Comparison of ENCODE assay signal across 8 mouse cellular contexts in the genomic region with DNA sequence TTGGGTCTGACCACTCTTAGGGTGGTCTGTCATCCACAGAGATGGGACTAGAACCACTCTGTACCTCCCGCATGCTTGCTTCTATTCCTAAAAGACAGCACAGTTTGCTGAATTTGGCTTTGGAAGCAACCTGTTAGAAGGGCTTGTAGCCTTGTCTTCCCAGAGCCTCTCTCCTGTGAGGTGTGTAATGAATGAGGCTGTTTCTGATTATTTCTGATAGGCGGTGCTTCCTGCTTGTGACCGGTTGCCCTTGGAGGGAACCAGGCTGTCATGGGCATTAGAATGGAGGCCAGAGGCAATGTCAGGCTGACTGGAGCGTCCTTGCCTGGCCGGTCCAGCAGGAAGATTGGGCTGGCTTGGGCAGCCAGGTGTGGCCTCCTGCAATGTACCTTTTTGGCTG. TPM values are rescaled to one million over a fixed set of nuclear protein-coding genes. Genes with fewer than 3 reads are reported as not detected.
DNase-seq lines count a peak whose midpoint lies in the region; ATAC-seq and TF ChIP-seq lines count a peak whose summit lies in the region.
"Not testable (repeated sequence)": the region's sequence is repeated elsewhere in the genome, so short reads cannot be mapped to it uniquely, and the experiment has no call there.

No protein-coding gene starts in this region.

- H3K4me1 ChIP-seq in embryonic fibroblast, embryonic 13.5 days (ENCODE audit: control insufficient read depth, insufficient read depth, low read length), result 0 out of 2 replicates have a peak, but pooled peaks cover 12% of the 10 kb centered on the region
- H3K4me1 ChIP-seq in heart, embryonic 11.5 days (ENCODE audit: control insufficient read depth, insufficient read depth, low read length), result peaks cover 15% of the 10 kb centered on the region
- H3K4me1 ChIP-seq in hindbrain, embryonic 16.5 days (ENCODE audit: control insufficient read depth, insufficient read depth, low read depth, low read length), result peaks cover 17% of the 10 kb centered on the region
- peaks cover 96% of the 10 kb centered on the region for H3K4me1 ChIP-seq in liver, embryonic 15.5 days (replicated peaks)
- H3K4me1 ChIP-seq in midbrain, embryonic 15.5 days, result peaks cover 33% of the 10 kb centered on the region
- peaks cover 31% of the 10 kb centered on the region for H3K4me1 ChIP-seq in stomach, embryonic 16.5 days (ENCODE audit: control insufficient read depth, insufficient read depth, low read length)

- H3K9me3 ChIP-seq in heart, embryonic 11.5 days (replicated peaks; ENCODE audit: control insufficient read depth, low read length); hindbrain, embryonic 16.5 days (ENCODE audit: control insufficient read depth, low read length); liver, embryonic 15.5 days (replicated peaks); midbrain, embryonic 15.5 days; stomach, embryonic 16.5 days (replicated peaks; ENCODE audit: control insufficient read depth, low read length): not testable (repeated sequence)

- not testable (repeated sequence) for TF ChIP-seq CTCF in embryonic fibroblast, embryonic 13.5 days (IDR thresholded peaks at IDR 0.05; ENCODE audit: borderline replicate concordance, insufficient read depth, low read length); layer of hippocampus, adult 2 months (conservative IDR thresholded peaks at IDR 0.05)

- TF ChIP-seq POLR2A in embryonic fibroblast, embryonic 13.5 days (IDR thresholded peaks at IDR 0.05; ENCODE audit: low read depth, low read length), result not testable (repeated sequence)

- WGBS in heart, embryonic 11.5 days (ENCODE audit: insufficient replicate concordance), result 72% methylated on average over 4 of the region's 5 CpGs
- 59% methylated on average over 3 of the region's 5 CpGs for WGBS in hindbrain, embryonic 16.5 days
- 41% methylated on average over 5 of the region's 5 CpGs for WGBS in liver, embryonic 15.5 days (ENCODE audit: insufficient replicate concordance)
- WGBS in midbrain, embryonic 15.5 days, result 55% methylated on average over 5 of the region's 5 CpGs
- 57% methylated on average over 5 of the region's 5 CpGs for WGBS in stomach, embryonic 16.5 days

- not testable (repeated sequence) for H3K36me3 ChIP-seq in heart, embryonic 11.5 days (ENCODE audit: control insufficient read depth, insufficient read depth, low read length); hindbrain, embryonic 16.5 days (ENCODE audit: control insufficient read depth, insufficient read depth, low read length); liver, embryonic 15.5 days (replicated peaks); midbrain, embryonic 15.5 days (replicated peaks); stomach, embryonic 16.5 days (ENCODE audit: control insufficient read depth, insufficient read depth, low read length)

- H3K4me3 ChIP-seq in embryonic fibroblast, embryonic 13.5 days (ENCODE audit: insufficient read depth, low read length), result peak overlapping the region; percentile 28
- peak overlapping the region; percentile 50 for H3K4me3 ChIP-seq in heart, embryonic 11.5 days (ENCODE audit: low read depth, low read length)
- H3K4me3 ChIP-seq in hindbrain, embryonic 16.5 days (ENCODE audit: low read length), result peak overlapping the region; percentile 64
- peak overlapping the region; percentile 76 for H3K4me3 ChIP-seq in layer of hippocampus, adult 2 months
- peak overlapping the region; percentile 78 for H3K4me3 ChIP-seq in liver, embryonic 15.5 days (replicated peaks)
- peak overlapping the region; percentile 56 for H3K4me3 ChIP-seq in midbrain, embryonic 15.5 days
- H3K4me3 ChIP-seq in stomach, embryonic 16.5 days (replicated peaks; ENCODE audit: low read length), result peak overlapping the region; percentile 50; the same call in 1 of the 2 replicates

- not testable (repeated sequence) for H3K27ac ChIP-seq in embryonic fibroblast, embryonic 13.5 days (ENCODE audit: insufficient read depth, low read length); heart, embryonic 11.5 days (ENCODE audit: low read depth, low read length); stomach, embryonic 16.5 days (ENCODE audit: low read length)
- H3K27ac ChIP-seq in hindbrain, embryonic 16.5 days (ENCODE audit: low read depth, low read length), result peak overlapping the region; percentile 64; the same call in 1 of the 2 replicates
- H3K27ac ChIP-seq in layer of hippocampus, adult 2 months, result peak overlapping the region; percentile 88
- H3K27ac ChIP-seq in liver, embryonic 15.5 days (replicated peaks), result peak overlapping the region; percentile 88
- peak overlapping the region; percentile 64; the same call in 1 of the 2 replicates for H3K27ac ChIP-seq in midbrain, embryonic 15.5 days

- H3K27me3 ChIP-seq in heart, embryonic 11.5 days (ENCODE audit: control insufficient read depth, insufficient read depth, low read length); hindbrain, embryonic 16.5 days (replicated peaks; ENCODE audit: control insufficient read depth, insufficient read depth, low read length); liver, embryonic 15.5 days; midbrain, embryonic 15.5 days (replicated peaks); stomach, embryonic 16.5 days (ENCODE audit: control insufficient read depth, insufficient read depth, low read length): not testable (repeated sequence)

- H3K4me2 ChIP-seq in heart, embryonic 11.5 days, result peak overlapping the region; percentile 94
- peak overlapping the region; percentile 96 for H3K4me2 ChIP-seq in hindbrain, embryonic 16.5 days (ENCODE audit: low read length)
- peak overlapping the region; percentile 98 for H3K4me2 ChIP-seq in liver, embryonic 15.5 days
- H3K4me2 ChIP-seq in midbrain, embryonic 15.5 days, result peak overlapping the region; percentile 99
- H3K4me2 ChIP-seq in stomach, embryonic 16.5 days (ENCODE audit: low read depth, low read length), result peak overlapping the region; percentile 85

- not testable (repeated sequence) for ATAC-seq in heart, embryonic 11.5 days (replicated peaks; ENCODE audit: insufficient number of reproducible peaks, low FRiP score, low TSS enrichment); hindbrain, embryonic 16.5 days; liver, embryonic 15.5 days (ENCODE audit: insufficient read depth); midbrain, embryonic 15.5 days (replicated peaks); stomach, embryonic 16.5 days (ENCODE audit: insufficient read depth, low FRiP score)

- peak overlapping the region; percentile 70 for H3K9ac ChIP-seq in heart, embryonic 11.5 days (ENCODE audit: low read depth, low read length)
- H3K9ac ChIP-seq in hindbrain, embryonic 16.5 days (ENCODE audit: low read depth, low read length), result peak overlapping the region; percentile 73
- peak overlapping the region; percentile 74 for H3K9ac ChIP-seq in liver, embryonic 15.5 days
- H3K9ac ChIP-seq in midbrain, embryonic 15.5 days, result peak overlapping the region; percentile 54; the same call in 1 of the 2 replicates
- H3K9ac ChIP-seq in stomach, embryonic 16.5 days (ENCODE audit: low read length), result not testable (repeated sequence)

- DNase-seq in adrenal gland, postnatal 10 days, result peak; percentile 33
- not testable (repeated sequence) for DNase-seq in layer of hippocampus, adult 2 months (ENCODE audit: low spot score in 2 of 2)

RNA-seq across cellular contexts. Expression of gene Notch3, which starts 52.2 kb away (rescaled TPM):
- total RNA-seq in adrenal gland, postnatal 10 days (2021), result 10 to 100 TPM; 24.9 to 31.7 TPM
- polyA plus RNA-seq in embryonic fibroblast, embryonic 13.5 days (2011; ENCODE audit: insufficient read length, low read depth, missing spikeins), result 18.8 and 20.8 TPM in 2 replicates
- polyA plus RNA-seq in heart, embryonic 11.5 days (2014; fragmentation: Nextera tagmentation; extraction: Ambion mirVana), result 6.8 and 6.9 TPM in 2 replicates
- polyA plus RNA-seq in hindbrain, embryonic 16.5 days (2015; fragmentation: Nextera tagmentation; extraction: Ambion mirVana), result 7.2 and 8.6 TPM in 2 replicates
- 1 to 10 TPM; 7.2 to 7.7 TPM for total RNA-seq in layer of hippocampus, adult 2 months (2021)
- polyA plus RNA-seq in liver, embryonic 15.5 days (2015; fragmentation: Nextera tagmentation; extraction: Ambion mirVana), result 0.50 and 0.60 TPM in 2 replicates
- 7.9 and 8.9 TPM in 2 replicates for polyA plus RNA-seq in midbrain, embryonic 15.5 days (2015; fragmentation: Nextera tagmentation; extraction: Ambion mirVana)
- 12.1 and 14.5 TPM in 2 replicates for polyA plus RNA-seq in stomach, embryonic 16.5 days (2015; fragmentation: Nextera tagmentation; extraction: Ambion mirVana)

Comparison
In these comparisons a context has a peak if more than half of its experiments do, and no peak if none do; other contexts are left out.
1. H3K4me3 ChIP-seq: peak in every context shown above with its lines; median percentile 78 in liver, embryonic 15.5 days; 76 in layer of hippocampus, adult 2 months; 64 in hindbrain, embryonic 16.5 days; 56 in midbrain, embryonic 15.5 days; 50 in heart, embryonic 11.5 days; 50 in stomach, embryonic 16.5 days; 28 in embryonic fibroblast, embryonic 13.5 days.